Mouse (Mus musculus): ENCODE results near the gene Hoxa4.

The Hoxa4 gene

DNA sequence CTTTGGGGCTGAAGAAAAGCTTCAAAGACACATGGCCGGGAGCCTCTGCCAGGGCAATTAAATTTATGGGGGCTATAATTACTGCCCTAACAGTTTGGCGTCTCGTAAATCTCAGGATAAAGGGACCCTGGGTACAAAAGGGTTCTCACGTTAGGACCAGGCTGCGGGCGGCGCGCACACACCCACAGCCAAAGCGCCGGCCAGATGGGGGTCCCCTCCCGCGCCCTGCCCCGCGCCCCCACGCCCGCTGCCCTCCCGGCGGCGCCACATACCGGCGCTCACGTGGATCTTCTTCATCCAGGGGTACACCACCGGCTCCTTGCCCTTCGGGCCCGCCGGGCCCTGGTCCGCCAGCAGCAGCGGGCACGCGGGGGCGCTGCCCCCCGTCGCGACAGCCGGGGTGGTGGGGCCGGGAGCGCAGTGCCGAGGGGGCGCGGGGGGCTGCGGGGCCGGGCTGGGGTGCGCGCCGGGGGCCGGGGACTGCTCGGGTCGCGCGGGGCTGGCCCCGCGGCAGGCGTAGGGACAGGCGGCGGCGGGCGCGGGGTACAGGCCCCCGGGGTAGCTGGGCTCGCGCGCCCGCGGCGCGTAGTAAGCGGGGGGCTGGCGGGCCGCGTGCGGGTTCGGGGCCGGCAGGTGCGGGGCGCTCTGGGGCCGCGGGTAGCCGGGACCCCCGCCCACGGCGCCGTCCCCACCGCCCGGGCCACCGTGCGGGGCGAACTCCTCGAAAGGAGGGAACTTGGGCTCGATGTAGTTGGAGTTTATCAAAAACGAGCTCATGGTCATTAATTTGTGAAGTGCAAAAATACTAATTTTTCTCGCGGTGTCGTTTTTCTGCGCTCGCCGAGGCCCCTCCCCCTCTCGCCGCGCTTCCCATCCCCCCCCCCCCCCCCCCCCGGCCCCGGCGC is at the start of gene Hoxa4:
TSS of gene Hoxa4 (minus strand) at position 848 of the 905 bp plus-strand sequence.
- POLR2A ChIA-PET = interaction anchor here in 3 of 4 experiments (0.5 to 3.4 kb wide), 11 partner anchors 10 to 264 kb away, joined by 3 to 17 read pairs (median 5); partner anchors contain the start of genes 5730596B20Rik (in 1 of the 3) and Hoxa1 (in 1 of the 3)
- CTCF ChIA-PET = interaction anchor here in 2 of 4 experiments (0.6 to 1.5 kb wide), 2 partner anchors 20 to 62 kb away, joined by 3 to 5 read pairs; no protein-coding TSS in a partner anchor

DNA sequence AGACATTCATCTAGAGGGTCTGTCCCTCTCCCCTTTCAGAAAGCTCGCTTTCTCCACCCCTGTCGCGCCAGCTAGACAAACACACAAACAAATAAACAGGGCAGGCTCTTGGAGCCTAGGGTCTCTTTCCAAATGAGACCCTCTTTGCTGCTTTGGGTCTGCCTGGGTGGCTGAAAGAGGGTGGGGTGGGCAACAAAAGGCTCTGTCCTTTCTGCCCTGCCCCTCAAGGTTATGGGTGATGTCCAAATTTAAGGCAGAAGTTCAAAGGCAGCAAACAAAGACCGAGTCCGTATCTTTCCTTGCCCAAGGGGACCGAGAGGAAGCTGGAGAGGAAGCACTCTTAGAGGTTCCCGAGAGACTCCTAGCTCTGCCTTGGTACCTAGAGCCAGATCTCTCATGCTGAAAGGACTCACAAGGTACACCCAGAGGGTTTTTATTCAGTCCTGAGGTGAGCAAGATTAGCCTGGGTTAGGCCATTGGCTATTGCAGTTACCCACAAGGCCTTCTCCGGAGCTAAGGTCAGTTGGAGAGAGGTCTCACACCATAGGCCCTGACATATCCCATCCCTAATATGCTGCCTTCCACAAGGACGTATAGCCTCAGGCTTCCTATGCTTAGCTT is 49.6 kb upstream of the Hoxa4 start:
- CTCF ChIA-PET = interaction anchor here (0.5 to 1.8 kb wide), 40 partner anchors 10 to 1554 kb away, joined by 3 to 14 read pairs (median 4); partner anchors contain the start of genes Hoxa13 (in 2 of the 4), Hoxa7 (in 2 of the 4), 5730596B20Rik (in 1 of the 4) and Evx1 (in 1 of the 4)
- POLR2A ChIA-PET = interaction anchor here in 3 of 4 experiments (0.6 to 3.9 kb wide), 10 partner anchors 8 to 730 kb away, joined by 3 to 11 read pairs (median 3); partner anchors contain the start of gene Hoxa1 (in 1 of the 3)

DNA sequence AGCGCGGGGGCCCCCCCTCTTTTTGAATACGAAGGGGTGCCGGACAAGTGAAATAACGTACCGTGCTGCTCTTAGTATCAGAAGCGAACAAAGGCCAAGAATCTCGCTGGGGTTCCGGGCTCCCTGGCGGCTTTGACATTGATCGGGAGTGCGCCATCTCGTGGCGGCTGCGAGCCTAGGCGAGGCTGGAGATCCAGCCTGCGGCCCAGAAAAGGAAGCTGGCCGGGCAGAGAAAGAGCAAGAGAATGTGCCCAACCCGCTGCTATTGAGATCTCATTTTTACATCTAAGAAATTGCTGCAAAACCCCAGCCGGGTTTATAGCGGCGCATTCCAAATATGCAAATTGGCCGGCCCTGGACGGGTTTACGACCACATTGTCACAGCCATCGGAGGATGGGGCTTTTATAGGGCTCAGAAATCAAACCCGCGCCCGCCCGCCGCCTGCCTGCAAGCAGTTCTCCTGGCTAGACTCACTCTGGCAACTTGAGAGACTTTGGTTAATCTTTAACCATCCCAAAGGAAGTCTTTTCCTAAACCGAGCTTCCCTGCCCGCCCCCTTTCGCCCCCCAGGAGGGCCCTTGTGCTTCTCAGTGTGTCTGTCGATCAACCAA is 48.9 kb upstream of the Hoxa4 start, which contains the start of gene Hoxa10:
TSS of gene Hoxa10 (minus strand) at position 466 of the 612 bp plus-strand sequence.
- POLR2A ChIA-PET = interaction anchor here in 3 of 4 experiments (0.6 to 1.8 kb wide), 11 partner anchors 15 to 730 kb away, joined by 3 to 7 read pairs (median 3); partner anchors contain the start of genes Hoxa1 (in 1 of the 3) and Hoxa7 (in 1 of the 3)
- CTCF ChIA-PET = interaction anchor here (0.5 to 1.8 kb wide), 47 partner anchors 10 to 1554 kb away, joined by 3 to 14 read pairs (median 4); partner anchors contain the start of genes Hoxa7 (in 3 of the 4), Hoxa13 (in 2 of the 4), 5730596B20Rik (in 1 of the 4) and Evx1 (in 1 of the 4)

DNA sequence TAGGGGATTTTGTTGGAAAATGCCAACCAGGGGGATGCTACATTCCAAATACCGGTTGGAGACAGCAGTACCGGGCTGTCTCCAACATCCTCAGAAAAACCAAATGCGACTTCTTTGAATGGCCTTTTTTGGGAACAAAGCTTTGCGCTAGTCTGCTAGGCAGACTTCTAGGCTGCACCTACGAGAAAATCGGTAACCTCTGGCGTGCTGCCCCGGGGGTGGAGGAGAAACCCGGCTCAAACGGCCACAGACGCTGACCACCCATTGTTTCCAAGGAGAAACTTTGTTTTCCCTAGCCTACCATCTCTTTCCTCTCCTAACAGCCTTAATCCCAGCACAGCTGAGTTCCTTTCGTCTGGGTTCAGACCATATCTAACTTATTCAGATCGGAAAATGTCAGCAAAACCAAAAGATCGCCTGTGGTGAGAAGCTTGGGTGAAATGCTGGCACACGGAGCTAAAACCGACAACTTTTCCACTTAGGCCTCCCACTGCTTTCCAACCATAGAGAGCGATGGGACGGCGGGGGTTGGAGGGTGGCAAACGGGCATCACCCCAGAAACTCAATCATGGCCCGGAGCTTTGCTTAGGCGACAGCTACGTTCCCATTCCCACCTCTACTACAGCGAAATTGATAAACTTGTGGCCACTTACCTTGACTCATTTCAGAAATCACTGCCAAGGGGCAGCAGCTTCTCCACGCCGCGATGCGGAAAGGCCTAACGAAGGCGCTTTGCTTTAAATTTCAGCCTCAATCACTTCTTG is 48.3 kb upstream of the Hoxa4 start:
- ChIA-PET POLR2A (interaction anchor here in 3 of 4 experiments (0.5 to 1.8 kb wide), 10 partner anchors 9 to 1443 kb away, joined by 3 to 6 read pairs (median 3); partner anchors contain the start of genes Hoxa1 (in 1 of the 3) and Hoxa7 (in 1 of the 3)), CTCF (interaction anchor here (0.6 to 1.8 kb wide), 29 partner anchors 11 to 1555 kb away, joined by 3 to 14 read pairs (median 4); partner anchors contain the start of genes Hoxa13 (in 2 of the 4), Gm28308 (in 1 of the 4), Hoxa3 (in 1 of the 4) and Hoxa7 (in 1 of the 4))

DNA sequence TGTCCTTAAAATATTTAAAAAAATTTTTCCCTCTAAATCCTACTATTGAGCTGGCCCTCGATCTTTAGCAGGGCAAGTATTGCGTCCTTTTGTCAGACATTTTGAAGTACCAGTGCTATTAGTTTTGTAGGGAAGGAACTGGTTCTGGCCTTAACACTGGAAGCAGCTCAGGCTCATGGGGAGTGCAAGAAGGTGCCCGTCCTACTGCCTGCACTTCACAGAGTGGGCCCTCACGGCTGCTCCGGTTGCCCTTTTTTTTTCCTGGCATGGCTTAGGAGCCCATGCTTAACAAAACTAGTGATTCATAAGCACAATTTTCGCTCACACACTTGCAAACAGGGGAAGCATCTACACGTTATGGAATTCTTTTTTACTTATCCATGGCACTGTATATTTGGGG is 47.4 kb upstream of the Hoxa4 start:
- ChIA-PET CTCF (no interaction called here), POLR2A (interaction anchor here in 1 of 4 experiments (0.5 kb wide), 1 partner anchor 1442 kb away, joined by 3 read pairs; no protein-coding TSS in a partner anchor)

DNA sequence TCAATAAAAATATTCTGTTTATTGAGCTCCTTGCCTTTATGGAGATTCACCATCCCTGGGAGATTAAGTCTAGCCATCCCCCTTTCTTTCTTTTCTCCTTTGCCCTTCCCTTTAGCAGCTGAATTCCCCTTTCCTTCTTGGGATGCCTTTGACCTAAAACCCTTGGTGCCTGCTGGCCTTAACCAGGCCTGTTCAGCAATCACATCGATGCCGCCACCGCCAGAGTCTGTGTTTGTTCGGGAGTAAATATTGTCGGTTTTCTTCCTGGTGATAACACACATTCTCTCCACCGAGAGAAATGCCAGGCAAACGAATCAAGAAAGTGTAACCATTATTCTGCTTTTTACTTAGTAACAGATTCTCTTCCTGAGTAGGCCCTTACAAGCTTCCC is 46.6 kb upstream of the Hoxa4 start:
- POLR2A ChIA-PET = no interaction called here
- CTCF ChIA-PET = no interaction called here

DNA sequence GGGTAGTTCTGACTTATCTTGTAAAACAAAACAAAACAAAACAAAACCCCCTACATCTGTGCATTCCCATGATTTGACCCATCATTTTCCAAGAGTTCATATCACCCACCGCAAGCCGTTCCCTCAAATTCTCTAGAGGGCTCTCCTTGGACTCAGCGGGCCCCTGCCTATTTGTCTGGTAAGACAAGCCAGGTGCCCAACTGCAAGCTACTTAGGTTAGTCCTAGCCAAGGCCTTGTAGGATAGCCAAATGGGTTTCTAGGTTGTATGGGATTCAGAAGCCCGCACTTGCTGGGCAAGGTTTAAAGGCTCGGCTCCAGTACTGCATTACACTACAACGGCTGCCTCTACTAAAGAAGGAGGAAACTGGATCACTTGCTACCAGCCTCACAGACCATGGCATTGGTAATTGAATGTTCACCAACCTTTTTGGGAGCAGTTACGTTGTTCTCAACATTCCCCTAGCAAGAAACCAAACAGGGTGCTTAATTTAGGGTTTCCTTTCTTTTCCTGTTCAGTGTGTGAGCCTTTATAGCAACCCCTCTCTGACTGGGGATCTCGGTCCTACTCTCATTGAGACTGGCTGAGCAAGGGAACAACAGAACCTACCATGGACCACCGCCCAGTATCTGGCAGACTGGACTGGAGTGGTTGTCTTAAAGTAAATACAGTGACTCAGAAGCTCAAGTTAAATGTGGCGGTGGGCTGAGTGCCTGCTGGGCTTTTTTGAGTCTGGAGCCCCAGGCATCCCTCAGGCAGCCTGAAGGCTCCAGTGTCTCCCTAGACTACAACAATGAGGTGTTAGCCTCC is 46.0 kb upstream of the Hoxa4 start:
- ChIA-PET CTCF (no interaction called here), POLR2A (interaction anchor here in 1 of 4 experiments (1.0 to 1.4 kb wide), 2 partner anchors 16 to 19 kb away, joined by 3 read pairs; partner anchors contain the start of gene Hoxa7)

DNA sequence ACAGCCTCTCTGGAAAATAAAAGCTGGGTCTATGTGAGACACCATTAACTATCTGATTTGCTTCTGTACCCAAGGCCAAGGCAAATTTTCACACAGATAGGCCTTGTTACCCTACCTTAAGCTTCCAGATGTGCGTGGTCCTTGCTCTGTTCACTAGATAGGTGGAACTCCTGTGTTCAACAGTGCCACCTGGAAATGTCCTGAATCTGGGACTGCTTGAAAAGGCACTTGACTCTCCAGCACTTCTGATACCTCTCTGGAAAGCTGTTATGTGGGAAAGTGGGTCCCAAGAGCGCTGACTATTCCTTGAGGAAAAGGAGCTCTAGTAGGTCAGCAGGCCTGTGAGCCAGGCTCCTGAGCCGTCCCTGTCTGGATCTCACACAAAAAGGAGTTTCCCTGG is 45.3 kb upstream of the Hoxa4 start:
- ChIA-PET CTCF (no interaction called here), POLR2A (interaction anchor here in 1 of 4 experiments (1.0 to 1.4 kb wide), 3 partner anchors 10 to 18 kb away, joined by 3 to 4 read pairs (median 3); partner anchors contain the start of gene Hoxa7)

DNA sequence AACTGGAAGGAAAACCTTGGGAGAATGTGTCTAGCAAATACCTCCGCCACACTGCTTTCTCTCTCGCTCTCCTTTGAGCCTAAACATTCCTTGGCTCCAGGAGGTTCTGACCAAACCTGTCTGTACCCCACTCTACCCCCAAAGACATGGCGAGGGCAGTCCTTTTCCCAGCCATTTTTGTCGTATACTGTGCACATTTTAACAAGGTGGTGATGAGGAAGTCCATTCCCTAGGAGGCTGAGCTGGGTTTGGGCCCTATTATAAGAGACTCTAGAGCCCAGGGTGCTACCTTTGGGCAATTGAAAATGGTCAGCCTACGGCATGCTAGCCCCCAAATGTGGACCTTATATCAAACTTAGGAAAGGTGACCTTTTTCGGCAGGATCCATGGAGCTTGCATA is 44.3 kb upstream of the Hoxa4 start:
- CTCF ChIA-PET = no interaction called here
- POLR2A ChIA-PET = interaction anchor here in 1 of 4 experiments (0.8 kb wide), 1 partner anchor 14 kb away, joined by 3 read pairs; the partner anchor contains the start of gene Hoxa7

DNA sequence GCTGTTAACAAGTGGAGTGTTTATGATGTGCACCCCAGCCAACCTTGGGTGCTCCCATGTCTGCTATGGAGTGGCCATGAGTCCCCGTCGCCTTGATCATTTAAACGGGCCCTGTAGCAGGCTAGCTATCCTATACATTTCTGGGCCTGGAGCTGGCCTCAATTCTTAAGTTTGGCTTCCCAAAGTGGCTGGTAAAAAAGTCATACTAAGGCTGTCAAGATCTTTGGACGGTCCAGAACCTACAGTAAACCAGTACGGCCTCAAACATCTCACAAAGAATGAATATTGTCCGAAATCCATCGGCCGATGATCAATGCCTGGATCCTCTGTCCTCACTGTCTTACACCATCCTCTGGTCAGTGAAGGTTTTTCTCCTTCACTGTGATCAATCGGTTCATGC is 43.7 kb upstream of the Hoxa4 start:
- ChIA-PET POLR2A (interaction anchor here in 1 of 4 experiments (0.8 to 2.6 kb wide), 2 partner anchors 13 to 18 kb away, joined by 3 to 8 read pairs; partner anchors contain the start of gene Hoxa7), CTCF (no interaction called here)

DNA sequence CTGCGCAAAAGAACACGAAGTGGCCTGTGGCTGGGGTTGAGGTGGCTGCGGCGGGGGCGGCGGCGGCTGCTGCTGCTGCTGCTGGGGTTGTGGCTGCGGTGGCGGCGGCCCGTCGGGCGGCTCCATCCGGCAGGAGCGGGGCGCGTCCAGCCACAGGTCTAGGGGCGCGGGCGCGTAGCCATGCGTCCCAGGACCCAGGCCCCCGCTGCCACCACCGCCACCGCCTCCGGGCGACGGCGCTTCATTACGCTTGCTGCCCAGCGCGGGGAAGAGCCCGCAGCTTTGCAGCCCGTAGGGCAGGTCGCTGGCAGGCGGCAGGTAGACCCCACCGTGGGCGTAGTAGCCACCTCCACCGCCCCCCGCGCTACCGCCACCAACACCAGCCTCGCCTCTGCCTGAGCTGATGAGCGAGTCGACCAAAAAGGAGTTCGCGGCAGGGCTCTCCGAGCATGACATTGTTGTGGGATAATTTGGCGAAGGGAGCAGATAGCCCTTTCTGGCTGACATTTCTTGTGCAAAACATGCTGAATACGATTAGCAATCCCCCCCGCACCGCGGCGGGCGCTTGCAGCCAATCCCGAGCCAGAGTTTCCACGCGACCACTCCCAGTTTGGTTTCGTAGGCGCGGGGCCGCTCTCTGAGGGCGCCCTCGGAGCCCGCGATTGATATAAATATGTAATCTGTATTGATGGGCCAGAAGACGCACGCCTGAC is 43.0 kb upstream of the Hoxa4 start:
- POLR2A ChIA-PET = interaction anchor here in 3 of 4 experiments (0.6 to 2.6 kb wide), 7 partner anchors 8 to 84 kb away, joined by 3 to 11 read pairs (median 4); no protein-coding TSS in a partner anchor
- CTCF ChIA-PET = interaction anchor here in 1 of 4 experiments (0.7 to 1.8 kb wide), 2 partner anchors 9 to 22 kb away, joined by 3 to 4 read pairs; no protein-coding TSS in a partner anchor

DNA sequence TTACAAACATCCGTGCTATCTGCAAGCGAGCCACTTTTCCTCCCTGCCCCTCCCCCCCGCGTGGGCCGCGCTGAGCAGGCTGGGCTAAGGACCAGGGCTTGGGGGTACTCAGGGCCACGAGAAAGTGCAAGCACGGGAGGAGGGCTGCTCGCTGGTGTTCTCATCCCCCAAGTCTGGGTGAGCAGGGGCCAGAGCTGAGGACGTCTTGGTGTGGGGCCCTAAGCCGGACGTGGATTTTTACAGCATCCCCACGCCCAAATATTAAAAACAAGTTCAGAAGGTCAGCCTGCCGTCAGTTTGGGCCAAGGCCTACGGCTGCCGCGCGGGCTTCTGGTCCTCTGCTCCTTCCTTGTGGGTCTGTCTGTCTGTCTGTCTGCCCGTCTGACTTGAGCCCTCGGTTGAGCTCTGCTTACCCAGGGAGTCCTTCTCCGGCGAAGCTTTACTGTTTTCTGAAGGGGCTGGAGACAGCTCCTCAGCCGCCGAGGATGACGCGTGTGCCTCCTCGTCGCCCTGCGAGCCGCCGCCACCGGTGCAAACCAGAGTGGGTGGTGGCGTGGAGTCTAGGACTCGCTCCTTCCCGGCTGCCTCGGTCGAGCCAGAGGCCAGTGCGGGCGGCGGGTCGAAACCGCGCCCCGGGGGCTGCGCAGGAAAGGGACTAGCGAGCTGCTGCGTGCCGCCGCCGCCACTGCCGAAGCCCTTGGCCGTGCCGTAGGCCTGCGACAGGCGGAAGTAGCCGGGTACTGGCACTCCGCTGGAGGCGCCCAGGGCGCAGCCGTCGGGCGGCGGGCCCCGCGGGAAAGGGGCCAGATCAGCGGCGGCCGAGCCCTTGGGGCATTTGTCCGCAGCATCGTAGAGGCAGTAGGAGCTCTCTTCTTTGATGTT is 42.2 kb upstream of the Hoxa4 start:
- ChIA-PET CTCF (interaction anchor here in 1 of 4 experiments (0.7 to 1.8 kb wide), 3 partner anchors 9 to 23 kb away, joined by 3 to 4 read pairs (median 4); partner anchors contain the start of gene Hoxa7), POLR2A (interaction anchor here in 3 of 4 experiments (0.5 to 2.6 kb wide), 10 partner anchors 9 to 1497 kb away, joined by 3 to 11 read pairs (median 4); partner anchors contain the start of gene Hoxa11 (in 1 of the 3))

DNA sequence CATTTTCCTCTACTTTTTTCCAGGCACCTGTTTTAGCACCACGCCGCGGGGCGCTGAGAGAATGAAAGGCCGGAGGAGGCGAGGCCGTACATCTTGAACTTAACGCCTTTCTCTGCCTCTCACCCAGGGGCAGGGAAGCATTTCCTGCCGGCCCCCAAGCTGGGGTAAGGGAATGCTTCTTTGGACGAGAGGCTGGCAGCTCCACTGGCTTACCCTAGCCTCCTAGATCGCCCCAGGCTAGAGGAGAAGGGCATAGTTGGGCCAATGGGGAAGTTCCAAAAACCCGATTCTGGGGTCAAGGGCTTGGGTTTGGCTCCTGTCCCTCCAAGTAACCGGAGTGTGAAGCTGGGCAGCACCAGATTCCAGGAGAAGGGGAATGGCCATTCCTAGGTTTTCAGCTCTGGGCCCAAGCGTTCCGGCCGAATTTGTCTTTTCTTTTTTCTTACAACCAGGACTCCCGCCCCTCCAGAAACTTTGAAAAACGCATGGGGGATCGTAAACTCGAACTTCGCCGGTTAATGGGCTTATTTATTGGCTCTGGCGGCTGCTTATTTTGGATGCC is 41.5 kb upstream of the Hoxa4 start:
- POLR2A ChIA-PET = interaction anchor here in 3 of 4 experiments (0.5 to 2.6 kb wide), 8 partner anchors 10 to 1497 kb away, joined by 3 to 11 read pairs (median 4); partner anchors contain the start of gene Hoxa11 (in 1 of the 3)
- CTCF ChIA-PET = interaction anchor here in 1 of 4 experiments (0.9 to 1.8 kb wide), 2 partner anchors 10 to 12 kb away, joined by 4 read pairs; partner anchors contain the start of gene Hoxa7

DNA sequence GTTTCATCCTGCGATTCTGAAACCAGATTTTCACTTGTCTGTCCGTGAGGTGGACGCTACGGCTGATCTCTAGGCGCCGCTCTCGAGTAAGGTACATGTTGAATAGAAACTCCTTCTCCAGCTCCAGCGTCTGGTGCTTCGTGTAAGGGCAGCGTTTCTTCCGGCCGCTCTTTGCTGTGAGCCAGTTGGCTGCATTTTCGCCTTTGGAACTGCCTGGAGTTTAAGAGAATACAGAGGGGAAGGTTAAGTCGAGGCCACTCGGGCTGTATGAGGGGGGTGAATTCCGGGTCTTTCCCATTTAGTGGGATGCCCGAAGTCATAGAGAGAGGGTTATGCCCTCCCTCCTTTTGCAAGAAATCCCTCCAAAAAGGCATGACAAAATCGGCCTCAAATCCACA is 41.0 kb upstream of the Hoxa4 start:
- POLR2A ChIA-PET = interaction anchor here in 2 of 4 experiments (0.7 to 2.6 kb wide), 3 partner anchors 10 to 1496 kb away, joined by 3 to 11 read pairs (median 8); no protein-coding TSS in a partner anchor
- CTCF ChIA-PET = interaction anchor here in 1 of 4 experiments (0.7 kb wide), 1 partner anchor 1025 kb away, joined by 3 read pairs; no protein-coding TSS in a partner anchor
